Mouse (Mus musculus): ENCODE results near the gene Metap2. TPM values are rescaled to one million over a fixed set of nuclear protein-coding genes. Genes with fewer than 3 reads are reported as not detected.
A peak's percentile ranks its signal among the peaks of the same experiment; 100 is the strongest.

Metap2 gene
- polyA plus RNA-seq, 1 experiment from 2014 or later: 183 TPM

DNA sequence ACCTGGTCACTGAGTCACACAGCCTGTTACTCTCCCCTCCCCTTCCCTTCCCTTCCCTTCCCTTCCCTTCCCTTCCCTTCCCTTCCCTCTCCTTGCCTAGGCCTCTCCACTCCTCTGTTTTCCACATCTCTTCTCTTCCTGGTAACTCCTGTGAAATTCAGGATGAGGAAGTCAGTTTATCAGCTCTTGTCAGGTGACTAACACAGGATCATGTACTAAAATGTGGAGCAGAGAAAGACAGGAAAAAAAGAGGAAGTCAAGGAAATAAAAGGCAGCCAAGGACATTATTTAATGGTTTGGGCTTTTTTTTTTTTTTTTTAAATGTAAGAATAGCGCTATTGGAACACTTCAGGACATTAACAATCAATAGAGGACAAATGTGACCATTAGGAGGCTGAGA lies 12.1 kb upstream of the Metap2 start:
- 91% methylated on average over 1 of the region's 1 CpGs for WGBS
- no peak overlapping the region for H3K27ac ChIP-seq
- no peak overlapping the region for H3K4me3 ChIP-seq
- no peaks in the 10 kb centered on the region for H3K27me3 ChIP-seq
- no peaks in the 10 kb centered on the region; the same call in 1 of the 2 replicates for H3K4me1 ChIP-seq
- H3K36me3 ChIP-seq: no peaks in the 10 kb centered on the region
- no peak for ATAC-seq (ENCODE audit: insufficient number of reproducible peaks, low FRiP score, low TSS enrichment, low read depth)
- no peak overlapping the region for H3K9ac ChIP-seq
- H3K4me2 ChIP-seq: no peak overlapping the region
- H3K9me3 ChIP-seq: no peaks in the 10 kb centered on the region

DNA sequence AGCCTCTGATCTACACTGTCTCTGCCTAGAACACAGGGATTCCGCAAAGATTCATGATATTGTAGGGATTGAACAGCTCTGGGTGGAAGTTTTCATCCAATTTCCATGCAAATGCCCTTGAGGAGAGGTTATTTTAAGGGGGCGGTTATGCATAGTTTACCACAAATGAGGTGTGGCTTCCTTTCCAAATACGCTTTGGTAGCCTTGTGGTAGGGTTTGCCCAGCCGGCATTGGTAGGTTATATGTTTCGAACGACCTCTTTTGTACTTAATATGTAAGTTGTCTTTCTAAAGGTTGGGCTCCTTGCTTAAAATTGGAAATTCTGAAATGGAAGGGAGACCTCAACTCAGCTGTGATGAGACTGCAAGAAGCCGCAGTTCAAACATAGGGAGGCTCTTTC lies 11.6 kb upstream of the Metap2 start:
- Histone ChIP-seq H3K36me3 (no peaks in the 10 kb centered on the region), H3K27ac (no peak overlapping the region), H3K27me3 (no peaks in the 10 kb centered on the region), H3K4me2 (no peak overlapping the region), H3K4me3 (no peak overlapping the region), H3K4me1 (no peaks in the 10 kb centered on the region; the same call in 1 of the 2 replicates), H3K9me3 (no peaks in the 10 kb centered on the region), H3K9ac (no peak overlapping the region)
- 81% methylated on average over 7 of the region's 7 CpGs for WGBS
- no peak for ATAC-seq (ENCODE audit: insufficient number of reproducible peaks, low FRiP score, low TSS enrichment, low read depth)

DNA sequence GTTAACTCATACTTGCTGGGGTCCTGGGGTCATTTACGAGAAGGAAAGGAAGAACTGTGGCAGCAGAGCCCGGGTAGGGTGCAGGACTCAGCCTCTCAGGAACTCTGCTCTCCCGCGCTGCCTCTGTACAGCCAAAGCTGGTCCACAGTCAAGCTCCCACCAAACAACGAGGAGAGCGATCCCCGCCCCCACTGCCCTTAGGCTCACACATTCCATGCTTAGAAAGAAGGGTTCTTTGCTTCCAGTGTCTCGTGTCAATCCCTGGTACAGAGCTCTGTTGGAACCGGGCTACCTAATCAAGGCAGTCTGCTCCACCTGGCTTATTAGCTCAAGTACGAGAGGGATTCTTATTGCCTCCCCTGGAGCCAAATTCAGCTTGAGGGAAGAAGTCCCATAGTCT lies 10.5 kb upstream of the Metap2 start:
- Histone ChIP-seq H3K4me1 (no peaks in the 10 kb centered on the region; the same call in 1 of the 2 replicates), H3K4me2 (no peak overlapping the region), H3K4me3 (no peak overlapping the region), H3K9ac (no peak overlapping the region), H3K27me3 (no peaks in the 10 kb centered on the region), H3K27ac (no peak overlapping the region), H3K9me3 (no peaks in the 10 kb centered on the region), H3K36me3 (no peaks in the 10 kb centered on the region)
- no peak for ATAC-seq (ENCODE audit: insufficient number of reproducible peaks, low FRiP score, low TSS enrichment, low read depth)
- WGBS: 30% methylated on average over 10 of the region's 10 CpGs

DNA sequence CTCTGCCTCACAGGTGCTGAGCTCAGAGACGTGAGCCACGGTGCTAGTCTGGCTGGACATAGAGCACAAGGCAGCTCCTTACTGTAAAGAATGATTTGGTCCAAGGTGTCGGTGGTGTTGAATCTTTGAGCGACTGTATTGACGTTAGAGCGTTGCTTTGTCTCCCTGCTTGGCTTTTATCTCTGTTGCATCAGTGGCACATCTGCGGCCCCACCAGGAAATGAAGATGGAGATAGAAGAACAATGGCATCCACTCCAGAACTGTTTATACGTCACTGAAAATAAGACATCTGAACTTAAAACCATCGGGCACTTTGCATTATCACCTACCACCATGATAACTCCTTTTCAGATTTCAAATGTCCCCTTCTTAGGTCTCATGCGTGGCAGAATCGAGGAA lies 3.0 kb upstream of the Metap2 start:
- H3K4me3 ChIP-seq: no peak overlapping the region
- no peak for ATAC-seq (ENCODE audit: insufficient number of reproducible peaks, low FRiP score, low TSS enrichment, low read depth)
- no peak overlapping the region for H3K27ac ChIP-seq
- H3K9ac ChIP-seq: no peak overlapping the region
- no peaks in the 10 kb centered on the region for H3K9me3 ChIP-seq
- no peaks in the 10 kb centered on the region for H3K4me1 ChIP-seq
- no peaks in the 10 kb centered on the region for H3K36me3 ChIP-seq
- WGBS: 88% methylated on average over 11 of the region's 11 CpGs
- H3K4me2 ChIP-seq: no peak overlapping the region
- H3K27me3 ChIP-seq: no peaks in the 10 kb centered on the region

DNA sequence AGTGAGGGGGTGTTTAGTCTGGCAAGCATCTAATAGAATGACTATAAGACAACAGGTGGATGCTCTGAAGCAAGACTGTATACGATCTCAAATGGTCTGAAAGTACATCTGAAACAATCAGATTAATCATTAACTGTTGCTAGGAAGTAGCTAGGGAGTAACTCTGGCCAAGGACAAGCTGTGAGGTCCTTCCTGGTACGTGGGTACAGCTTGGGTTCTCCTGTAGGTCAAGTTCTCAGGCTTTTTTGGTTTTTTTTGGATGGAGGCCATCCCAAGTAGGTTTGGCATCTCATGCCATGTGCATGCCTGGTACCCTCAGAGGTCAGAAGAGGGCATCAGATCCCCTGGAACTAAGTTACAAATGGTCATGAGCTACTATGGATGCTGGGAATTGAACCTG lies 2.4 kb upstream of the Metap2 start:
- H3K4me2 ChIP-seq: no peak overlapping the region
- H3K9ac ChIP-seq: no peak overlapping the region
- no peak overlapping the region for H3K4me3 ChIP-seq
- no peak for ATAC-seq (ENCODE audit: insufficient number of reproducible peaks, low FRiP score, low TSS enrichment, low read depth)
- 57% methylated on average over 2 of the region's 2 CpGs for WGBS
- H3K27ac ChIP-seq: no peak overlapping the region
- H3K36me3 ChIP-seq: no peaks in the 10 kb centered on the region
- no peaks in the 10 kb centered on the region for H3K27me3 ChIP-seq
- H3K4me1 ChIP-seq: no peaks in the 10 kb centered on the region
- no peaks in the 10 kb centered on the region for H3K9me3 ChIP-seq

DNA sequence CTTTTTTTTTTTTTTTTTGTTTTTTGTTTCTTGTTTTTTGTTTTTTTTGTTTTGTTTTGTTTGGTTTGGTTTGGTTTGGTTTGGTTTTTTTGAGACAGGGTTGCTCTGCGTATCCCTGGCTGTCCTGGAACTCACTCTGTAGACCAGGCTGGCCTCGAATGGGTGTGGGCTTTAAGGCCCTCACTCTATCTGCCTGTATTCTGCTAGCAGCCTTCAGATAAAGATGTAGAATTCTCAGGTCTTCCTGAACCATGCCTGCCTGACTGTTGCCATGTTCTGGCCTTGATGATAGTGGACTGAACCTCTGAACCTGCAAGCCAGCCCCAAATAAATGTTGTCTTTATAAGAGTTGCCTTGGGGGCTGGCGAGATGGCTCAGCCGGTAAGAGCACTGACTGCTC lies 4.3 kb downstream of the Metap2 start:
- H3K4me3 ChIP-seq: no peak overlapping the region
- no peaks in the 10 kb centered on the region for H3K36me3 ChIP-seq
- H3K27me3 ChIP-seq: no peaks in the 10 kb centered on the region
- ATAC-seq (ENCODE audit: insufficient number of reproducible peaks, low FRiP score, low TSS enrichment, low read depth): no peak
- H3K4me2 ChIP-seq: no peak overlapping the region
- WGBS: 88% methylated on average over 4 of the region's 4 CpGs
- H3K27ac ChIP-seq: no peak overlapping the region
- no peak overlapping the region for H3K9ac ChIP-seq
- peaks cover 9% of the 10 kb centered on the region for H3K4me1 ChIP-seq
- no peaks in the 10 kb centered on the region for H3K9me3 ChIP-seq

DNA sequence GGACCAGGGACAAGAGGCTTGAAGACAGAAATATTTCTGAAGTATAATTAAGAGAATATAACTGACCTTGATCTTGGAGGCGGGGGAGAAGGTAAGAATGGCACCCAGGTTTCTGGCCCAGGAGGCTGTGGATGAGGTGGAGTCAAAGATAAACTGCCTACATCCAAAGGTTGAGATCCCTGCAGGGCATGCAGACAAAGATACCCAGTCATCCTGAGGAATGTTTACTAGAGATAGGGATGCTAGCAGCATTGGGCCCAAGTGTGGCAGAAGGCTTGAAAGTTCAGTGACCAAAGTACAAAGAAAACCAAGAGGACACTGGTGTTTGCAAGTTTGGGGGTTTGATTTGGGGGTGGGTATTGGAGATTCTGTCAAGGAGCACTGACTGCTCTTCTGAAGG lies 5.9 kb downstream of the Metap2 start:
- H3K9ac ChIP-seq: no peak overlapping the region
- H3K27ac ChIP-seq: no peak overlapping the region
- no peaks in the 10 kb centered on the region for H3K9me3 ChIP-seq
- H3K27me3 ChIP-seq: no peaks in the 10 kb centered on the region
- H3K4me2 ChIP-seq: no peak overlapping the region
- ATAC-seq (ENCODE audit: insufficient number of reproducible peaks, low FRiP score, low TSS enrichment, low read depth): no peak
- H3K4me3 ChIP-seq: no peak overlapping the region
- H3K36me3 ChIP-seq: peaks cover 11% of the 10 kb centered on the region
- 92% methylated on average over 1 of the region's 1 CpGs for WGBS
- peaks cover 9% of the 10 kb centered on the region for H3K4me1 ChIP-seq

DNA sequence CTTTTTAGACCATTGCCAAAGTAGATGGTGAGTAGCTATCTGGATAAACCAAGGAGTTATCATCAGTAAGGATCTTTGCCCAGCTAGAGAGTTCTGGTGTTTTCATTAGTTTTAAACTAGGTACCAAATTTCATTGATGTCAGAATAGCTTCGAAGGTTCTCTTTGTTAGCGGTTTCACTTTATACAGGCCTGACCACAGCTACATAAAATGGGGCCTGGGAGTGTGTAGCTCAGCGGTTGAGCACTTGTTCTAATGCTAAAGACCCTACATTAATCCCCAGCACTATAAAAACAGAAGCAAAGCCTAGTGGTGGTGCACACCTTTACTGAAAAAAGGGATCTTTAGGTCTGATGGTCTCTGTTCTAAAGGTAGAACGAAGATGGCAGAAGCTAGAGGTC lies 6.3 kb downstream of the Metap2 start:
- H3K27me3 ChIP-seq: no peaks in the 10 kb centered on the region
- peak overlapping the region; percentile 82 for H3K4me3 ChIP-seq
- 69% methylated on average over 4 of the region's 4 CpGs for WGBS
- no peak for ATAC-seq (ENCODE audit: insufficient number of reproducible peaks, low FRiP score, low TSS enrichment, low read depth)
- H3K4me2 ChIP-seq: peak overlapping the region; percentile 76
- no peak overlapping the region for H3K9ac ChIP-seq
- peaks cover 9% of the 10 kb centered on the region for H3K4me1 ChIP-seq
- H3K27ac ChIP-seq: no peak overlapping the region
- H3K9me3 ChIP-seq: no peaks in the 10 kb centered on the region
- H3K36me3 ChIP-seq: peaks cover 14% of the 10 kb centered on the region

DNA sequence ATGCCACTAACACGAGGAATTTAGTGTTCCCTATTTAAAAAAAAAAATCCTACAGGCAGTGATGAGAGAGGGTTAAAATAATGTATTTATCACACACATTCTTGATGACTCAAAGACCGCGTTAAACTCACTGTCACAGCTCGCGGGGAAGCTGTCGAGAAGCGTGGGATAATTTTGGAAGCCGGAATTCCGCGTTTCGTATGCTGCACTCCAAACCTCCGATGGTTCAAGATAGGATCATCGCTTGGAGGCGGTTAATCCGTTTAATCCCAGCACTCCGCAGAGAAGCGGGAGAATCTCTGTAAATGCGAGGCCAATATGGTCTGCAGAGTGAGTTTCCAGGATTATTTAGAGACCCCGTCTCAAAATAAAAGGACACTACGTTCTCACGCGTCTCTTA lies 6.9 kb downstream of the Metap2 start:
- 0 out of 2 replicates have a peak, but pooled peaks have one; percentile 2 for ATAC-seq (ENCODE audit: insufficient number of reproducible peaks, low FRiP score, low TSS enrichment, low read depth)
- Histone ChIP-seq H3K4me2 (peak overlapping the region; percentile 76), H3K9me3 (no peaks in the 10 kb centered on the region), H3K36me3 (peaks cover 19% of the 10 kb centered on the region), H3K4me3 (peak overlapping the region; percentile 82), H3K27ac (peak overlapping the region; percentile 92), H3K9ac (peak overlapping the region; percentile 79), H3K4me1 (peaks cover 9% of the 10 kb centered on the region), H3K27me3 (no peaks in the 10 kb centered on the region)
- under 1% methylated on average over 22 of the region's 22 CpGs for WGBS

DNA sequence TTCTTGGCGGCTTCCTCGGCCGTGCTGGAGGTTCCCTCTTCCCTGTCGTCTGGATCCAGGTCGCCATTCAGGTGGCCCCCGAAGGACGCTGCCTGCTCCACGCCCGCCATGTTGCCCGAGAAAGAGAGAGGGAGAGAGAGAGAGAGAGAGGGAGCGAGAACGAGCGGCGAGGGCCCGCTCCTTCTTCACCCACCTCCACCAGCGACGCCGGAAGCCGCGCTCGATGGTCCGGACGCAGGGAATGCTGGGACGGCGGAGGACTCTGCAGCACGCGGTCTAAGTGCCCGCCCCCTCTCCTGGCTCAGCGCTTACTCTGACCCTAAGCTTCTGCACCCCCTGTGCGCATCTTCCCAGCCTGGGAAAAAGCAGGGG lies 7.3 kb downstream of the Metap2 start:
- Histone ChIP-seq H3K27me3 (no peaks in the 10 kb centered on the region), H3K9me3 (no peaks in the 10 kb centered on the region), H3K4me2 (peak overlapping the region; percentile 76), H3K9ac (peak overlapping the region; percentile 79), H3K4me3 (peak overlapping the region; percentile 82), H3K4me1 (peaks cover 9% of the 10 kb centered on the region), H3K36me3 (peaks cover 23% of the 10 kb centered on the region), H3K27ac (peak overlapping the region; percentile 92)
- peak; percentile 93 for ATAC-seq (ENCODE audit: insufficient number of reproducible peaks, low FRiP score, low TSS enrichment, low read depth)
- under 1% methylated on average over 27 of the region's 30 CpGs for WGBS

DNA sequence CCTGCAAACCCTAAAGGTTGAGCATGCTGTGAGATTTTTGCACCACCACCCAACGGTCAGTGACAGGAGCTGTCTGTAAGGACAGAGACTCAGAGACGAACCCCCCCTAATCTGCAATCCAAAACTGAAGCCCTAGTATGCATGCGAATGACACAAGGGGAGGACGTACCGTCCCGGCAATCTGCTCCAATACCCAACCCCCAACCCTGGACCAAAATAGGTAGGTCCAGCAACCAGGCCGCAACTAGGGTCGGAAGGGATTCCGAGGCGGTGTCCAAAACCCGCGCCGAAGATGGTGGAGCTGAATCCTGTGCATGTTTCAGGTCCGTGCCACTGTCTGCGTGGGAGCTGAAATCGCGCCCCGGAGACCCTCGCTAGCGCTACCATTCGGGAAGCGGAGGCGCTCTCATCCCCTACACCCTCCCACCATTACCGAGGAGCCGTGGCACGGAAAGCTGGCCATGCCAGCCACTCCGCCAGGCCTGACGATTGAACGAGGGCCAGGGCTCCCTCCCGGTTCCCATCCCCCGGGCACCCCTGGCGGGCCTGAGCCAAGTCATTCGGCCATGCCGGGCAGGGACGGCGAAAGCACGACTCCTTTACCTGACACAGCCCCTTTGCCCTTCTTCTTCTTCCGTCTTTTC lies 7.8 kb downstream of the Metap2 start:
- Histone ChIP-seq H3K27ac (peak overlapping the region; percentile 92), H3K4me3 (peak overlapping the region; percentile 82), H3K4me2 (peak overlapping the region; percentile 76), H3K9me3 (no peaks in the 10 kb centered on the region), H3K27me3 (no peaks in the 10 kb centered on the region), H3K9ac (peak overlapping the region; percentile 79), H3K36me3 (peaks cover 26% of the 10 kb centered on the region), H3K4me1 (peaks cover 9% of the 10 kb centered on the region)
- ATAC-seq (ENCODE audit: insufficient number of reproducible peaks, low FRiP score, low TSS enrichment, low read depth): peak; percentile 56; the same call in 1 of the 2 replicates
- 0% methylated on average over 38 of the region's 38 CpGs for WGBS

DNA sequence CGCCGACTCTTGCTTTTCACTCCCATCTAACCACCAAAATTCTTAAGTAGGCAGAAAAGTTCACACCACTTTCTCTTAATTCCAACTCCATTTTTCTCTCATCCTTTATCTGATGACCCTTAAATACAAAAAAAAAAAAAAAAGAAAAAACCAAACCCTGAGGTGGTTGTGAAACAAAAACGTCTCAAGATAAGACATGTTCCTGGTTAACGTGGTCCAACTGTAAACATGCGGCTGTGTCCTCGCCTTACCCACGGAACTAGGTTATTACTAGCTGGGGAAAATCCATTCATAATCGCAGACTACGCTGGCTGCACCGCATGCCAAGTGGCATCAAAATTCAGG lies 8.3 kb downstream of the Metap2 start:
- peak overlapping the region; percentile 82 for H3K4me3 ChIP-seq
- peaks cover 9% of the 10 kb centered on the region for H3K4me1 ChIP-seq
- no peaks in the 10 kb centered on the region for H3K27me3 ChIP-seq
- H3K9me3 ChIP-seq: no peaks in the 10 kb centered on the region
- H3K27ac ChIP-seq: no peak overlapping the region
- WGBS: 16% methylated on average over 10 of the region's 10 CpGs
- peaks cover 30% of the 10 kb centered on the region for H3K36me3 ChIP-seq
- peak overlapping the region; percentile 76 for H3K4me2 ChIP-seq
- ATAC-seq (ENCODE audit: insufficient number of reproducible peaks, low FRiP score, low TSS enrichment, low read depth): no peak
- H3K9ac ChIP-seq: peak overlapping the region; percentile 79
